Mouse (Mus musculus) inflammation-experienced regulatory T-cells, adult 16 weeks (primary cell): Measurements from ENCODE around the gene Boc. TPM values are rescaled to one million over a fixed set of nuclear protein-coding genes. Genes with fewer than 3 reads are reported as not detected.

ENCODE experiments used
- polyA plus RNA-seq: library from polyadenylated mRNA; unstranded; fragments of 100-300 nt; shearing (Covaris generic); gene quantifications from one replicate; pipeline ENCODE4 v1.2.1, GENCODE M21; 2017

Gene Boc
- 1.8 TPM for polyA plus RNA-seq

DNA sequence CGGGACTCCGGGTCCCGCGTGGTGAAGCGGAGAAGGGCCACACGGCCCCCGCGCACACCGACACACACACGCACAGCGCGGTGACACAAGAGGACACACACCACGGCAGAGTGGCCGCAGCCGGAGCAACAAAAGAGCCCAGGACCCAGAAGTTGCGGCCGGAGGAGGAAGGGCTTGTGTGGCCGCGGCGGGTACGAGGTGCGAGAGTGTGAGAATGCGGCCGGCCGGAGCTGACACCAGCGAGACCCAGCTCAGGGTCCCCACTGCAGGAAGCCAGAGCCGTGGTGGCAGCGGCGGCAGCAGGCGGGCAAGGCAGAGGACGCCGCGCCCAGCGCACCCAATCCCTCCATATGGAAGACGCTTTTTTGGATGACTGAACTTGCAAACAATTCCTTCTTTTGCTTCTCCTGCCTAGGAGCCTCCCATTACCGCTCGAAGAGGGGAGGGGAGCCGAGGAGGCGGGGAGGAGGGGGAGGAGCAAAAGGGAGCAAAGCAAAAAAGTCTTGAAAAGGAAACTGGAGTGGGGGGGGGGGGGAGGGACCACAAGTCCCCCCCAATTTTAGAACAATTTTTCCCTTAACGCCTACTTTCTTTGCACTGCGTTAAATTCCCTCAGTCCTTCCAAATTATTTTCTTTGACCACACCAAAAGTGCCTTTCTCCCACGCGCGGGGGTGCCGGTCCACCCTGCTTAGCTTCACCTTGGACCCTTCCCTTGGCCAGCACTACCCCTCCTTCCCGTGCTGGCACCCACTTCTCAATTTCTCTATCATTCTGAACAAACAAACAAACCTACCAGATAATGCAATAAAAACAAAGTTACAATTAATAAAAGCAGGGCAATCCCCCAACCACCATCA lies at the start of gene Boc:
Boc (minus strand) TSS at position 427 of the 859 bp plus-strand sequence.

Other genes starting within 250 kb of the Boc start
- 51.1 TPM for gene Sidt1, start 225.7 kb downstream of the Boc start, polyA plus RNA-seq
- 49.0 TPM for gene Spice1, start 211.8 kb downstream of the Boc start, polyA plus RNA-seq
- not detected for gene Cfap44, start 164.1 kb downstream of the Boc start, polyA plus RNA-seq
- gene Nepro, start 165.4 kb upstream of the Boc start, polyA plus RNA-seq, result 10.9 TPM
- gene Gtpbp8, start 187.5 kb upstream of the Boc start, polyA plus RNA-seq, result 48.9 TPM
- gene Cd200r1, start 206.8 kb upstream of the Boc start, polyA plus RNA-seq, result 67.2 TPM